Mouse (Mus musculus): ENCODE results near the gene Tmem132d.
"Not testable (repeated sequence)": the region's sequence is repeated elsewhere in the genome, so short reads cannot be mapped to it uniquely, and the experiment has no call there.

Gene Tmem132d

DNA sequence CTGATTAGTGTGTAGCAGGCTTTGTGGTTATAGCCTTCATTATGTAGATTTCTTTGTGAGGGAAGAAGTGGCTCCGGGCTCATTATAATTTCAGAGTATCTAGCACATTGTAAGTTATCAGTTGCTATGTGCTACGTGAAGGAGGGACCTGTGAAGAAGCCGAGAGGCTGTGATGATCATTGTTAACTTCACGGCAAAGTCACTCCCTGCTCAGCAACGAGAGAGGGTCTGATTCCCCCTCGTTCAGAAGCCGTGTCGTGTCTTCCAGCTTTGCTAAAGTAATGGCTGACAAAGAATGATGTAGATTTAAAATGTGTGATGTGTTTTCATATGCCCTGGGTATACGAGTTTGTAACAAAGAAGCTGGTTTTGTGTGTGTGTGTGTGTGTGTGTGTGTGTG, 391.1 kb downstream of the Tmem132d start:
- no peak for DNase-seq

DNA sequence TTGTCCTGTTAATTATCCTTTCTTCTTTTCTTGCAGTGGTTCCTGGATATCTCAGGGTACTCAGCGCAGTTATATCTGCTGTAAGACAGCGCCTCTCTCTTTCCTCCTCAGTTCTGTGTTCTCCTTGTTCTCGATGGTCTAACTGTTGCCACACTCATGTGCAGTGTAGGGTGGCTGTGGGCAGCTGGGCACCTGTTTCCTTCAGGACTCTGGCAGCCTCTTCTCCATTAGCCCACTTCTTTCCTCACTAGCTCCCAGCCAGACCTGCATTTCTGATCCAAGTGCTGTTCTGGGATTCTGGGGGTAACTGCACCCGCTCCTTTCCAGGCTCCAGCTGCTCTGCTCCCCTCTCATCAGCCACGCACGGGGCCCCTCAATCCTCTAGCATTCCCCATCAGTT, 392.8 kb downstream of the Tmem132d start:
- no peak for DNase-seq

DNA sequence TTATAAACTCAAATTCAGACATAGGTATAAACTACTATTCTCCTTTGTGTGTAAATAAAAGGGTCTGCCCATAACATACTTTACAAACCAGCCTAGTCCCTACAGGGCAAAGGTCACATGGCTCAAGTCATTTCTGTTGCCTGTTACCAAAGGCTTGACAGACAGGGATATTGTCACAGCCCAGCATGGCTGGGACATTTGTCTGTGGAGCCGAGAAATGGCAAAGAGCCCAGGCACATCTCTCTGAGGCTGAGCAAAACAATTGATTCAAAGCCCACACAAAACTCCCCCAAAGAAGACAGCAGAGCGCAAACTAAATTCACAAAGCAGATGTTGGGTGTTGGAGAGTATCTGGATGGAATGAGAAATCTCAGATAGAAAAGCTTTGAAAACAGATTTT, 405.8 kb downstream of the Tmem132d start:
- DNase-seq, result no peak

DNA sequence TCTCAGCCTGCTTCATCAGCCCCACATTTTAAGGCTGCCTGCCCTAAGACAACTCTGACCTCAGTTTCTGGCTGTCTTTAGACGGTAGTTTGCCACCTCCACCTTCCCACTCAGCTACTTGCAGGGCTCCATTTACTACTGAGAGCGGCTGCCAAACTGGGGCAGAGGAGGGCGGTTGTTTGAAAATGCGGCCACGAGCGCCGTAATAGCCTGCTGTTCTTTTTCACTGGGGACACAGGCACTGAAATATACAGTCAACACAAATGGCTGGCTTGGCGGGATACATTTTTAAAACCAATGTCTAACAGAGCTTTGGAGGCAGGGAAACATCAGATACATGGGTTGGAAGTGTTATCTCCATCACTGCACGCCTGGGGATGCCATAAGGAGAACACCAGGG, 428.2 kb downstream of the Tmem132d start:
- DNase-seq, result no peak

DNA sequence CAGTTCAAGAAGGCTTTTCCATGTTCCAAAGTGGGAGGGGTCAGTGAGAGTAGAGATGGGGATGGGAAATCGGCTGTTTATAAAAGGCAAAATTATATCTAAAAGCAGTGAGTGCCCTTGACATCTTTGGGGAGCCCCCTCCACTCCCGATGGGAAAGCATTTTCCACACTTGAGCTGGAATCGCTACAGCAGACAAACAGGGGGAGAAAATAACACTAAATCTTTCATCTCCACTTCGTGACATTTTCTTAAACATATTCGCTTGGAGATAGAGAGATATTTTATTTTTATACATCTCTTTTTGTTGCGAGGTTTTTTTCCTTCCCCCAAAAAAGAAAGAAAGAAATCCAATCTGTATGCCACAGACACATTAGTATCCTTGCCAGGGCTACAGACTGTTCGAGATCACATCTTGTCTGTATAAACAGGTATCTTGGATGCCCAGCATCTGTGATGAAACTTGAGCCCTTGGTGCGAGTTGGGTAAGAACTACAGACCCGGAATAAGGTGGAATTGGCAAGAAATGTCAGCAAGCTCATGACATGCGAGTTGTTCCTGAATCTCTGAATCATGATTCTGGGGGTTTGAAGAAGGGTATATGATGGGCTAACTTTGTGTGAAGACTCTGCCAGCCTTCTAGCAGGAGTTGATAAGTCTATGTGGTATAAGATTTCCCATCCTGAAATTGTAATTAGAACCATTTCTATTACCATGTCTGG, 436.2 kb downstream of the Tmem132d start:
- DNase-seq, result no peak

DNA sequence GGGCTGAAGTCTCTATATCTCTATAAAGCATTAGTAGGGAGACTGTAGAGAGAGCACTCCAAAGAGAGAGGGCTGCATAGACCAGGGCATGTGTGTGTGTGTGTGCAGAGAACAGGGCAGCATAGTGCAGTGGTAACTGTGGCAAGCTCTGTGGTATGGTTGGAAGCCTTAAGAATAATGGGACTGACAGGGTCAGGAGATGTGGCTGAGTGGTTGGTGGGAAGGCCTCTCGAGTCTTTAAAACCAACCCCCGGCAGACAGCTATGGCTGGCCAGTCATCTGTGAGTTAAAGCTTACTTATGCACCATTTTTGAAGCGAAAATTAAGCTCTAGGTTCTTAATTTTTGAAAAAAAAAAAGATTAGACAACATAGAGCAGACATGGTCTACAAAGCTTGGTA, 439.4 kb downstream of the Tmem132d start:
- no peak for DNase-seq

DNA sequence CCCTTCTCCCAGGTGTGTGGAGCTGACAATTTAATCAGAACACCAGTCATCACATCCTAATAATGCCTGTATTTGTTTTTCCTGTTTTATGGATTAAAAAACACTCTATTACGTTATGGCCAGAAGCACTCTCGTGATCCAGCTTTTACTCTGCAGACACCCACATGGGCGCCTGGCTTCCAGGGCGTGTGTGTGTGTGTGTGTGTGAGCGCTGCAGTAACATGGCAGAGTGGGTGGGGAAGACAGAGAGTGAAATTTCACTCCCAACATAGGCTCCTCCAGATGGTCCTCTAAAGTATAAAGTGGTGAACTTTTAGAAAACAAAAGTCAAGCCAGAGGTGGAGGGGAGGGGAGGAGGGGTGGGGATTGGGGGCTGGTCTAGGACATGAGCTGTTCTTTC, 442.1 kb downstream of the Tmem132d start:
- DNase-seq, result no peak

DNA sequence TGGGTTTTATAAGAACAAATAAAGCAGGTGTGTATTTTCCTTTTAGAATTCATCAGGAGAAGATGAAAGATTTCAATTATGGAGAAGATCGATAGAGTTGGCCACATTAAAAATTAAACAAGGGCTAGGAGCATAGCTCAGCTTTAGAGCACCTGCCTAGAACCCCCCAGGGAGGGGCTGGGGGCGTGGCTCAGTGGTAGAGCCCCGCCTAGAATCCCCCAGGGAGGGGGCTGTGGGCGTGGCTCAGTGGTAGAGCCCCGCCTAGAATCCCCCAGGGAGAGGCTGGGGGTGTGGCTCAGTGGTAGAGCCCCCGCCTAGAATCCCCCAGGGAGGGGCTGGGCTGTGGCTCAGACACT, 452.9 kb downstream of the Tmem132d start:
- not testable (repeated sequence) for DNase-seq

DNA sequence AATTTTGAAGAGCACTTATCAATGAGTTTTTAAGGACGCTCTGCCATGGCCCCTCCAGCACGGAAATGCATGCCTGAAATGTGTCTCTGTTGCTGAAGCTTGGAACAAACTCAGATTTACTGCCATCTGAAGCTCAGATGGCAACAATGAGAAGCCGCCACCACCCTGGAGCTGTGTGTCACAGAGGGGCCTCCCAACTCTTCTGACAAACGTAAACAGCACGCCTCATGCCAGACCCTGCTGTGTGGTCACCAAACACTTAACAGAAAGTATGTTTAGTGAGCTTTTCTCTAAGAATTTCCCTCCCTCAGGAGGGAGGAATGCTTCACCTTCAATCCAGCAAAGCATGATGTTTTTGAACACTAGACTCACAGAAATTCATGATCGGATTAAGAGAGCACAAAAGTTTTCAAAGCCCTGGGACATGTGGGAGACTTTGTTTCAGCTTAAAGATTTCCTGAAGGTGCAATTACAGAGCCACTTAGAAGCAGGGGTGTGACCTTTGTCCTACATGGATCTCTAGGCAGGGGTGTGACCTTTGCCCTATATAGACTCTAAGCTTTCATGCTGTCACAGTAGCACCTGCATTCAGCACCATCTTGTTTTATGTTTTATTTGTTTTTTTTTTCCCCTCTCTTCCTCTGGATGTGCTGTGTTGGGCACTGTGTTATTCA, 453.4 kb downstream of the Tmem132d start:
- no peak for DNase-seq

DNA sequence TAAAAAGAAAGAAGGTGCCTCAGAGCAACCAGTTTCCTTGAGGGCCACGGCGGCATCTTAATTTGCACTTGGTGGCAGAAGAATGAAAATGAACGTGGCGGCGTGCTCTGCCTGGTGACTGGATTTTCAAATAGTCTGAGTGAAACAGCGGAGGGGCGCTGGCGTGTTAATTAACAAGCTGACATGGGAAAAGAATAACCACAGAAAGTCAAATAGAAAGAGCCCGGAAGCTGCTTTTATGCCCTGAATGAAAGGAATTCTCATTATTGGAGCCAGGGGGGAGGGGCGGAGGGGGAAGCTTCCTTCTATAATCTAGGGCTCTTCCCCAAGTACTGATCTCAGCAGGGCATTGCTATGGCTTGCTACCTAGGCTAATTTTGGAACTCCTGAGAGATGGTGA, 456.2 kb downstream of the Tmem132d start:
- DNase-seq, result no peak

DNA sequence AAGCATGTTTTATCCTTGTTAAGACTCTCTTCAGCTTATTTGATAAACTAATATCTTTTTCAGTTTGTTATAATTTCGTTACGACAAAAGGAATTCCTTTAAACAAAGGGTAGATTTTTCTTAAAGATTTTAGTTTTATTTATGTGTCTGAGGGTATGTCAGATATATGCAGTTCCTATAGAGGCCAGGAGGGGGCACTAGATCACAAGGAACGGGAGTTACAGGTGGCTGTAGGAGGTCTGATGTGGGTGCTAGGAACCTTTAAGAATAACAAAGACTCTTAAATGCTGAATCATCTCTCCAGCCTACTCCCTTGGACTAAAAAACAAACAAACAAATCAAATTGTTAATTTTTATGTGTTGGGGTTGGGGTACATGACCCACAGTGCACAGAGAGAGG, 467.2 kb downstream of the Tmem132d start:
- no peak for DNase-seq

DNA sequence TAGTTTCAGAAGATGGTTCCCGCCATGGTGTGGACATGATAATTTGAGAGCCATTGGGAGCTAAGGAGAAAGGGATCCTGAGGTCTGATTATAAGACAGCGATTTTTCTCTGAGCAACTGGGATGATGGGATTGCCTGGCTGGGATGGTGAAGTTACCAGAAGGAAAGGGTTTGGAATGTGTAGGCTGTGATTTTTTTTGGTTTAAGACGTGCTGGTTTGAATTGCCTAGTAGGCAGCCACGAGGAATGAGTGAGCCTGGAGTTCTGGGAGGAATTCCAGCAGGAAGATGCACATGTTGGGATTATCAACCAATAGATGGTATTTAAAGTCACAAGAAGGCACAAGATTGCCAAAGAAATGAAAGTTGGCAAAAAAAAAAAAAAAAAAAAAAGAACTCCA, 470.2 kb downstream of the Tmem132d start:
- no peak for DNase-seq

DNA sequence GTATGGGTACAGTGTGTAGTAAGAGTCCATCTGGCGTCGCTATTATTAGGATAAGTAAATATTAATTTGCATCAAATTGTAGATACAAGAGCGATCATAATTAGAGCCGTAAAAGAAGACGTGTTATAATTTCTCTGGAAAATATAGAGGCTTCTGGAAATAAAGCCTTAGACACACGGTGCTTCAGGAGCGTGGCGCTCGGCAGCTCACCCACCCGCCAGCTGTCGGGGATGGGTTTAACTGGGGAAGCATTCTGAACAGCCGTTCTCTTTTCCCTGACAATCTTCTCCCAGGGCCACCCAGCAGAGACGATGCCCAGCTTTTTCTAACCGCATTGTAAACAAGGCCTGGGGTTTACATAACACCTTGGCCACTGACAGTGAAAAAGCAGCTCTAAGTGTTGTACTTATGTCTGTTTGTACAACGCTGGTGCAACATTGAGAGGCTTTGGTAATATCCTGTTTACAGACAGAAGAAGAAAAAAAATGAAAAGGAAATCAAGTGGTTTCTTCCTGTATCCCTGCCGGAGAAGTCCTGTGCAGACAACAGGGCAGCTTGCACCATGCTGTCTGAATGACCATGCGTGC, 476.3 kb downstream of the Tmem132d start:
- DNase-seq, result peak; percentile 35 to 65

DNA sequence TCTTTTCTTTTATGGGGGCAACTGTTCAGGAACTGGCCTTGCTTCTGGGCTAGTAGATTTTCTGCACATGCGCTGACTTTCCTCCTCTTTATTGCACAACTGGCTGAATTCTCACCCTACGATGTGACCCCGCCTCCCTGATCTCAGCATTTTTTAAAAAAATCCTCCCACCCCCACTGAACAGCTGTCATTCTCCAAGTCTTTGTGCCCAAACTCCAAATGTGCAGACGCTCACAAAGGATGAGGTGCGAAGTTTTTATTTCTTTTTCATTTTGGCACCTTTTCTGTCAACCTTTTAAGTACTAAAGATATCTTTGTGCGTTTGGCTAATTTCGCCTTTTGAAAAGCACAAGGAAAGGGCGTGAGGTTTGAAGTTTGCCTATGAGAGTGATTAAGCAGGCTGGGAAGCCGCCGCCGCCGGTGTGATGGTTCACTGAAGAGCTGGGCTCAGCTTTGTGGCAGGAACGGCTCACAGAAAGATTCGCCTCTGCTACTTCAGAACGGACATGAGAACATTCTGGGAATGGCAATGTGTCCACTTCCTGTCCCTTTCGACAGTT, 478.6 kb downstream of the Tmem132d start:
- peak; percentile 8 to 18 for DNase-seq

DNA sequence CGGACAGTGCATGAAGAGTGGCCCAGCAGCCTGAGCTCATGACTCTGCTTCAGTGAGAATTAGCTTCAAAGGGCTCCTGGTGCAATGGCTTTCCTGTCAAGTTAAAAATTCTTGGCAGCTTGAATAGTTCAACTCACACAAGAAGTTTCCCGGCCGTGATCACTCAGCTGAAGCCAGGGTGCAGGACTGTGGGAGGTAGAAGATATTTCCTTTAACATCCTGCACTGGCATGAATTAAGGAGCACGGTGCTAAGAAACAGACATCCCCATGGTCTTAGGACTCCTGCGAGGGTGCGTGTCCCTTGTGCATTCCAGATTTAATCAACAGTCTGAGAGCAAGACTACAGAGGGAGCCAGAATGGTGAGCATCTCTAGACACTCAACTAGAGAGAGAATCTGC, 480.1 kb downstream of the Tmem132d start:
- DNase-seq, result no peak

DNA sequence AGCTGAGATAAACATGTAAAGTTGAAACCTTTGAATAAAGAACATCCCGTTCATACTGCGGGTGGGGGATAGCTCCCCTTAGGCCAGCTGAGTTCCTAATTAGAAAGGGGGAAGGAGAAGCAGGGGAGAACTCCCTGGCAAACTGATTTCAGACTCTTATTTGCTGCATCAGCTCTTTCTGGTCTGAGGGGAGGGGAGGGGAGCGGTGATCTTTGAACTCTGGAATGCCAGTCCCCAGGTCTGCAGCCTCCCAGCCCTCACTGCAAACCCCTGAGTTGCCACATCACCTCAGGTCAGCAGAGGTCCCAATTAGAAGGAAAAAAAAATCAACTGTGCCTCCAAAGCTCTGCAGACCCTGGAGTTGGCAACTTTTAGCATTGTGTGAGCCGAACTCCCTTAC, 482.3 kb downstream of the Tmem132d start:
- no peak for DNase-seq

DNA sequence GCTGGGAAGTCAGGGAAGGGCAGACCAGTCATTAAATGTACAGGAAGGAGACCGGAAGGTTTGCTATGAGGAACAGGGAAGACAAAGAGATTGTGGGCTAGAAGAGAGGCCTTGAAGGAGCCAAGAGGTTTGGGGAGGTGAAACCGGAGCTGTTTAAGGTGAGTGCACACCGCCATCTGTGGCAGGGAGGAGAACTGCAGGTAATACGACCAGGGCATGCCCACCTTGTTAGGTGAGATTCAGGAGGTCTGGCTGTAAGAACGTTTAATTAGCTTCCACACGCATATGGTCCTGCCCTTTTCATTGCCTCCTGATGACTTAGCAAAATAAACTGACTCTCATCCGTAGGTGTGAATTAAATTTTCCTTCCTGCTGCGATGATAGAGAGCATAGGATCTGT, 485.6 kb downstream of the Tmem132d start:
- DNase-seq, result peak; percentile 14 to 25

DNA sequence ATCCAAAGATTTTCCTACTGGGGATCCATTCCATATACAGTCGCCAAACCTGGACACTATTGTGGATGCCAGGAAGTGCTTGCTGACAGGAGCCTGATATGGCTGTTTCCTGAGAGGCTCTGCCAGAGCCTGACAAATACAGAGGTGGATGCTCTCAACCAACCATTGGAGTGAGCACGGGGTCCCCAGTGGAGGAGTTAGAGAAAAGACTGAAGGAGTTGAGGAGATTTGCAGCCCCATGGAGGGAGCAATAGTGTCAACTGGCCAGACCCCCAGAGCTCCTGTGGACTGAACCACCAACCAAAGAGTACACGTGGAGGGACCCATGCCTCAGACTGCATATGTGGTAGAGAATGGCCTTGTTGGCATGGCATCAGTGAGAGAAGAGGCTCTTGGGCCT, 490.7 kb downstream of the Tmem132d start:
- not testable (repeated sequence) for DNase-seq

DNA sequence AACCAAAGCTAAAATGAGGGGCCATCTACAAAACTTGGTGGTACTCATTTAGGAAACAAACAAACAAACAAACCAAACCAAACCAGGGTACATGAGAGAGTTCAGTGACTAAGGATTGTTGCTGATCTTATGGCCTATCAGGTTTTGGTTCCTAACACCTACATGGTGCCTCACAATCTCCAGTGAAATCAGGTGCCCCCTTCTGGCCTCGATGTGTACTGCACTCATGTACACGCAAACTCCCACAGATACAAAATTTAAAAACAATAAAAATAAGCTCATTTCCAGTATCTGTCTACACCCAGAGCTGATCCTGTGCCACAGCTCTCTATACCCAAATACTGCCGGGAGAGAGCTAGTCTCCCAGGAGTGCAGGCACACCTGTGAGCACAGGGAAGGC, 495.0 kb downstream of the Tmem132d start:
- no peak for DNase-seq

DNA sequence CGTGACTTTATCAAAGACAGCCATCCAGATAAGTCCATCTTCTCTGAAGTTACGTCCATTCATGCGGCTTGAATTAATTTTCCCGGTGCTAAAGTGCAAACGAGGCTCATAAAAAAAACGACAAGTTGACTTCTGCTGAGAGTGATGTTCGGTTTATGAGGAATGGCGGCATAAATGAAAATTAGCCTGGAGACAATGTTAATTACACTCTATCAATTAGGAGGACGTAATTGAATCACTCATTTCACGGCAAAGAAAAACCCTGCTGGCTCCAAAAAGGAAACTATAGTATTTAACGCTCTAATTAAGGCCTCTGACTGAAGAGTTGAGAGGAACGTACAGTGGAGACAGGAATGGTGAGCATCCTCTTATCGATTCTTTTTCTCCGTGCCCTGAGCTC, 503.2 kb downstream of the Tmem132d start:
- no peak for DNase-seq

DNA sequence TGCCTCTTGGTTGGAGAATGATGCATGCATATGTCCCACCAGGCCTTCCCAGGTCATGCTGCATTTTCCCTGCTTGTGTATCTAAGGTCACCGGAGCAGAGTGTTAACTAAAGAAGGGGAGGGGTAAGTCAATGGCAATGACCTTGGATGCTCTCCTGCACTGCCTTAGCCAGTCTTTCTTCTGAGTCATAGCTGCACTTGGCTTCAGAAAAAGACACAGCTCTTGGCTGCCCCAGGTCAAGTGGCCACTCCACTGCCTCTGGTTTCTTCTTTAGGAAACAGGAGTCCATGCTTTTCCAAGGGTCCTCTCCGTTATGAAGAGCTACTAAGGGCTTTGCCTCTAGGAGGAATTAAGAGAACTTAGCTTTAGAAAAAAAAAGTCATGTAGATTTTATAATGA, 506.2 kb downstream of the Tmem132d start:
- peak; percentile 47 to 57 for DNase-seq

DNA sequence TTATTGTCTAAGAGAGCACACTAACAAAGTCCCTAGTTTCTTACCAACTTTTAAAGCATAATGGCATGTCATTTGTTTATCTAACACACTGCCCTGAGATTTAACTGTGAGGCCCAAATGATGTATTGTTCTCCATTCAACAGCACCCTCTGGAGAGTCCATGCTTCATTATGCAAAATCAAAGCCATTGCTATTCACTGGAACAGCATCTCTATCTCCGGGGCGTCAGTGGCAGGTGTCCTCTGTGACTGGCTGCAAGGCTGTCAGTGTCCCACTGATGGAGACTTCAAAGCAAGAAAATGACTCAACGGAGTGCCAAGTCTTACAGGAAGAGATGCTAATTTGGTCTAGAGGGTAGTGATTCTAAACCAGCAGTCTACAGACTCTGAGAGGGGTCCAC, 508.8 kb downstream of the Tmem132d start:
- DNase-seq, result no peak

DNA sequence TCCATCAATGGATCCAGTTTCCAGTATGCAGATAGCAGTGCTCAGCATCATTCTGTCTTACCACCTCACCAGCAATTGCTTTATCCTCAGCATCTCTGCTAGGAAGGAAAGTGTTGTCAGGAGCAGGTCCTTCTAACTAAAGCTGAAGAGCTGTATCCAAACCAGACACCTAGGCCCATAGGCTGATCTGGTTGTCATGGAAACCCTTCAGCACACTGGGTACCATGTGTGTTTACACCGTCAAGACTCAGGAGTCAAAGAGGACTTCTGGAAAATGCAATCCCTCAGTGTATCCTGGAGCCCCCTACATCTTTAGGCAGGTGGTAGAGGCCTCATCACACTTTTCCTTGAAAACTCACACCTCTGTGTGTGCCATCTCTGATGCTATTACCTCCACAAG, 513.7 kb downstream of the Tmem132d start:
- DNase-seq, result no peak

DNA sequence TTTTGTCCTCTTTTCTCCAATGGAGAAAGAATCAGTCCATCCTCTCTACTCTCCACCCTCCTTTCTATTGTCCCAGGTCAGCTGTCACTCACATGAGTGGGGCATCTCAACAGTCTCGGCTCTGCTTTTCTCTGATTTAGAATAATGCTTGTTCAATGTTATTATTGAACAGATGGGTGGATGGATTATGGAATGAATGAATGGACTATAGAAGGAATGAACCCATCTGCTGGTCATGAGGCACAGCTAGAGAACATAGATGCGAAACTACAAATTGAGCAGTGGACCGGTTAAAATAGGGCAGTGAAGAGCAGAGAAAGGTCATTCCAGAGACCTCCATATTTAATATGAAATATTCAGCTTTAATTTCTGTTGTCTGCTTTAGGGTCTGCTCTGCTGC, 514.5 kb downstream of the Tmem132d start:
- DNase-seq, result no peak
